Mouse (Mus musculus): ENCODE measurements around the gene Wnt9a. TPM values are rescaled to one million over a fixed set of nuclear protein-coding genes. Genes with fewer than 3 reads are reported as not detected.

Wnt9a gene
- total RNA-seq, 2 experiments from 2014 or later, result 7.8 to 9.7 TPM

DNA sequence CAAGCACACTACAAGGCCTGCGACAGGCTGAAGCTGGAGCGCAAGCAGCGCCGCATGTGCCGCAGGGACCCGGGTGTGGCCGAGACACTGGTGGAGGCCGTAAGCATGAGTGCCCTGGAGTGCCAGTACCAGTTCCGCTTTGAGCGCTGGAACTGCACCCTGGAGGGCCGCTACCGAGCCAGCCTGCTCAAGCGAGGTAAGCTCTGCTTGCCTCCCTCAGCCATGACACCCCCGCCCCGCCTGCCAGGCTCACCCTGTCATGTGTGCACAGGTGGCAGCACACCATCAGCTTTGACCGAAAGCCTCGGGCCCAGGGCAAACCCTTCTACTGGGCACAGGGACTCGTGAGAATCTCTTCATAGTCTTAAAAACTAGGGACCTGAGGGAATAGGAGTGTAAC is 20.9 kb downstream of the Wnt9a start:
- no peak for TF ChIP-seq CTCF (IDR thresholded peaks at IDR 0.05)
- intact Hi-C loops (cut with DNase I), result no loop called here
- no peak for DNase-seq
- no peak overlapping the region for H3K4me3 ChIP-seq
- H3K27ac ChIP-seq, result no peak overlapping the region

DNA sequence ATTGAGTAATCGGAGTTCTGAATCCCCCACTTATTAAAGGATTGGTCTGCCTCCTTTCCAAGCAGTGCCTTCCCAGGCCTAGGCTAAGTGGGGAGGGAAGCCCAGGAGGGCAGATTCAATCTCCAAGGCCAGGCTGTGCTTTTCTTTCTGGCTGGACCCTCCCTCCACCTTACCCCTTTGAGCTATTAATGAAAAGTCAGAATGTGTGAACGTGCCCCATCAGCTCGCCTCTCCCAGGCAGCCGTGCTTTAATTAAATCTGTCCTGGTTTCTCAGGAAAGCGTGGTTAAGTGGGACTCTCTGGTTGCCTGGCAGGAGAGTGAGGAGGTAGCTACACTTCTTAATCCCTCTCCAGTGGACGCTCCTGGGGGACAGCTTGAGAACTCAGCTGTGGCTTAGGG is 22.9 kb downstream of the Wnt9a start:
- no peak overlapping the region for H3K27ac ChIP-seq
- DNase-seq, result no peak
- no peak overlapping the region for H3K4me3 ChIP-seq
- intact Hi-C loops (cut with DNase I), result loop anchor here (1.0 kb wide), 1 partner anchor 21 kb away; no protein-coding TSS in a partner anchor
- TF ChIP-seq CTCF (IDR thresholded peaks at IDR 0.05), result no peak

DNA sequence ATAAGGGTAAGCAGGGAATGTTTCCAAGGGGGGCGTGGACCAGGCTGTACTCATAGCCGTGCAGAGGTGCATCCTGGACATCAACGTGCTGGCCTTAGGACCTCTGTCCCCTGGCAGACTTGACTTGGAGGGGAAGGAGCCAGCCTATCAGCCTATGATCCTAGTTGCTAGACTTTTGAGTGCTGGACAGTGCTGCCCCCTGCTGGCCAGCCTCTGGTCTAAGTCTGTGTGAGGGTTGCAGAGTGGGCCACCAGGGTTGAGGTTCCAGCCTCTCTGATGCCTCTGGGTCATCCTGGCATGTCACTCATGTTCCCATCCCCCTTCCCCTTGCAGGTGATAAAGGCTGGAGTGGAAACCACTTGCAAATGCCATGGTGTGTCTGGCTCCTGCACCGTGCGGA is 23.8 kb downstream of the Wnt9a start:
- Histone ChIP-seq H3K4me3 (no peak overlapping the region), H3K27ac (no peak overlapping the region)
- DNase-seq, result peak; percentile 90
- peak; percentile 90 for TF ChIP-seq CTCF (IDR thresholded peaks at IDR 0.05)
- intact Hi-C loops (cut with DNase I), result loop anchor here (1.0 kb wide), 1 partner anchor 22 kb away; no protein-coding TSS in a partner anchor

DNA sequence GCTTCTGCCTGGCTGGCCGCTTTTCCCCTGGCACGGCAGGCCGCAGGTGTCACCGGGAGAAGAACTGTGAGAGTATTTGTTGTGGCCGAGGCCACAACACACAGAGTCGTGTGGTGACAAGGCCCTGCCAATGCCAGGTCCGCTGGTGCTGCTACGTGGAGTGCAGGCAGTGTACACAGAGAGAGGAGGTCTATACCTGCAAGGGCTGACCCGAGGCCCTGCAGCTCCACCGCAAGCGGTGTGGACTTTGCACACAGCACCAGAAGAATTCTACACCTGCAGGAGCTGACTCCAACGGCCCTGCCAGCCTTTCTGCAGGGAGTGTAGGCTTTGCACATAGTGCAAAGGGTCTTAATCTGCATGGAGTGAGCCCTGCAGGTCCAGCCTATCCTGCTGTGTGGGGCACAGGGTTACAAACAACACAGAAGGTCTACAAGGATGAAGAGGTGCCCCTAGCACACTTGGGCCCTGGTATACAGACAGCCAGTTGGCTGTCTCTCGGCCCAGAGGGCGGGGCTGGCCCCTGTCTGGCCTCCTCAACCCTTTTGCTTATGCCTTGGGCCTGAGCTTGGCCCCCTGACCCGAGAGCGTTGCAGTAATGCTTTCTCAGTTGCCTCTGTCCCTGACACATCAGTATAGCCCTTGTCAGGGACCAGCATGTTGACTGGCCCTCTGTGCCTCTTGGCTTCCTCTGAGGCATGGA is 24.6 kb downstream of the Wnt9a start:
- no peak for TF ChIP-seq CTCF (IDR thresholded peaks at IDR 0.05)
- no peak for DNase-seq
- Histone ChIP-seq H3K4me3 (no peak overlapping the region), H3K27ac (no peak overlapping the region)
- intact Hi-C loops (cut with DNase I), result no loop called here

DNA sequence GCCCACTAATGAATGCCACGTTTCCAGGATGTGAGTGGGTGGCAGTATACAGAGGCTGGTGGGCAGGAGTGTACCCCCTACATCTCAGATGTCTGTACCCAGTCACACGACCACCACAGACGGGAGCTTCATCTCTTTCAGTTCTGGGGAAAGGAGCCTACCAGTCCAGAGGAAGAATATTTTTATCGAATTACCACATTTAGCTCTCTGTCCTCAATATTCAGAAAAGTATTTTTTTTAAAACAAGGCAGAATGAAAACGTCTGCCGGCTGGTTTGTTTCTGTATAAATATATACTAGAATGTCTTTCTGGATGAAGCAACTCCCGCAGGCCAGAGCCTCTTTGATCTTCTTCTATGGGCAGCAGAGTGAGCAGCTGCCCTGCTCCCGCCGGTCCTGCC is 26.2 kb downstream of the Wnt9a start:
- no peak for TF ChIP-seq CTCF (IDR thresholded peaks at IDR 0.05)
- H3K4me3 ChIP-seq, result no peak overlapping the region
- intact Hi-C loops (cut with DNase I), result no loop called here
- H3K27ac ChIP-seq, result no peak overlapping the region
- peak; percentile 4 for DNase-seq

DNA sequence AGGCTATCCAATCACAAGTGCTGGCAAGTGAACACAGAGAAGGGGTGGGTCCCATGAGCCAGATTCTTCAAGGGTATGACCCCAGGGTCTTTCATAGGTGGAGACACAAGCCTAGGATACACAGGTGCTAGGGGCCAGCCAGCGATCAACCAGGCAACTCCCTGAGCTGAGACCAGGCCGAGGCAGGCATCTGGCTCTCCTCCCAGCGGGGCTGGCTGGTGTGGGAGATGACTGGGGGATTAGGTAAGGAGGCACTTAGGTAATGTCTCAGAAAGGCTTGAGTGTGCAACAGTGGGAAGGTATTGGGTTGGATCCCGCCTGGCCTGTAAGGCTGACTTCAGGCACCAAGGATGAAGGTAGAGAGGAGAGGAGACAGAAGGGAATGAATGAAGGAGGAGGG is 28.4 kb downstream of the Wnt9a start:
- no peak overlapping the region for H3K4me3 ChIP-seq
- H3K27ac ChIP-seq, result no peak overlapping the region
- intact Hi-C loops (cut with DNase I), result no loop called here
- peak; percentile 72 for DNase-seq
- no peak for TF ChIP-seq CTCF (IDR thresholded peaks at IDR 0.05)

DNA sequence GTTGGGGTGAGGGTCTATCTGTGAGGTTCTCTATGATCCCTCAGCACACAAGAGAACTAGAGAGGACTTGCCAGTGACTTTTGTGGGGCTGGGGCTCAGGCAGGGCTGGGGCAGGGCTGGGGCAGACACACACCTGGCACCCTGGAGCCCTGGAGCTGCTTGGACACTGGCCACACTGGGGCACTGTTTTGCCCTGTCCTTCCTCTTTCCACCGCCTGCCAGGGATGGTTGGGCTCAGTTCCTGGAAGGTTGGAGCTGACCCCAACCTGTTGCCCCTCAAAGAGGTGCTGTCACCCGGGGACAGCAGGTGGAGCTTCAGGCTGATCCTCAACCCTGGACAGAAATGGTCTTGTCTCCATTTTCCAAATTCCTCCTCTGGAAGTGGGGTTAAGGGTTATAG is 29.2 kb downstream of the Wnt9a start:
- no peak overlapping the region for H3K27ac ChIP-seq
- TF ChIP-seq CTCF (IDR thresholded peaks at IDR 0.05), result no peak
- no peak overlapping the region for H3K4me3 ChIP-seq
- intact Hi-C loops (cut with DNase I), result no loop called here
- no peak for DNase-seq

DNA sequence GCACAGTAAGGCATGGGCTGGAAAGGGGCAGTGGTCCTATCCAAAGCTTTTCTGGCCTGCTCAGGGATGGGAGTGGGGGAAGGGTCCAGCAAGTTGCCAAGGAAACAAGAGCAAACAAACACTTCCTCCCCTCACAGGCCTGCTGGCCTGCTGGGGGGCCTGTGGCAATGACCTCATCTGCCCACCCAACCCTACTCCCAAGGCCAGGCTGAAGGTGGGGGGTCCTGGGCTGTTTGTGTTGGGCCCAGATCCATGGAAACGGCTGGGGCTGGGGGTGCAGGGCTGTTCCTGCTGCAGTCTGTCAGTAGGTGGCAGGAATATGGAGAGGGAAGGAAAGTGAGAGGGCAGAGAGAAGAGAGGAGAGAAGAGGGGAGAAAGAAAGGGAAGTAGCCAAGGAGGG is 29.7 kb downstream of the Wnt9a start:
- no peak overlapping the region for H3K4me3 ChIP-seq
- TF ChIP-seq CTCF (IDR thresholded peaks at IDR 0.05), result no peak
- DNase-seq, result no peak
- H3K27ac ChIP-seq, result no peak overlapping the region
- intact Hi-C loops (cut with DNase I), result no loop called here

DNA sequence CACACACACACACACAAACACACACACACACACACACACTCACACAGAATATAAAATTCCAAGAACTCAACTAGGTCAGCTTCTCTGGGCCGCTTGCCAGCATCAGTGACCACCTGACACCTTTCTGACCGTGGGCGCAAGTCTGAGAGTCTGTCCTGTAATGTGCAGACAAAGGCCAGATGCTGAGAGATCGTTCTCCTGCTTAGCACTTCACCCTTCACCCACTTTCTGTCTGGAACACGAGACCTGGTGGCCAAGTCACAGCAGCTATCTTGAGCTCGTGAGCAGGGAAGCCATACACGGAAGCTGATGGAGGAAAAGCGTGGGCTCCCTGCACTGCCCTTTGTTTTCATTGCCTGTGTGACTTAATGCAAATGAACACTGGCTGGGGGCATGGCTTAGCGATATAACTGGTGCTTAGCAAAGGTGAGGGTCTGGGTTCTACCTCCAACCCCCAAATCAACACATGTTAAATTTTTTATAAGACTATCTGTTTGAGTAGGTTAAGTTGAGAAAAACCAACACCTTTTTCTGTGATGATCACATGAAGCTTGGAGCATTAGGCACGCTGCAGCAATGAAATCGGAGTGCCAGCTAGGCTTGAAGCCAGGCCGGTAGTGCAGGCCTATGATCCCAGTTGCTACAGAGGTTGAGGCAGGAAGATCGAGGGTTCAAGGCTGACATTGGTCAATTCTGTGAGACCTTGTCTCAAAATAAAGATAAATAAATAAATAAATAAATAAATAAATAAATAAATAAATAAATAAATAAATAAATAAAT is 31.4 kb downstream of the Wnt9a start:
- peak overlapping the region; percentile 24; the same call in 1 of the 2 replicates for H3K27ac ChIP-seq
- peak; percentile 45 for DNase-seq
- TF ChIP-seq CTCF (IDR thresholded peaks at IDR 0.05), result no peak
- no peak overlapping the region for H3K4me3 ChIP-seq
- intact Hi-C loops (cut with DNase I), result no loop called here

DNA sequence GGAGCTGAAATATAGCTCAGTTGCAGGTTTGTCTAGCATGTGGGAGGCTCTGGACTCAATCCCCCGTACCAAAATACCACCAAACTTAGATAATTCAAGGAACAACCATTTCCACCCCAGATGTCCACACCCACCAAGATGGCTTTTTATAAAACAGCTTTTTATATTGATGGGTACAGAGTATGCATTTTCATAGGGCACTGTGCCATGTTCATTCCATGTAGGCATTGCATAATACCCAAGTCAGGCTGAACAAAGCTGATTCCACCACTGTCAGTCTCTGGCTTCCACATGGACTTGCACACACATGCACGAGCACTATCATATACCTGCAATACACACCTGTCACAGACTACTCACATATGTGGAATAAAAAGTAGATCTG is 32.0 kb downstream of the Wnt9a start:
- intact Hi-C loops (cut with DNase I), result no loop called here

DNA sequence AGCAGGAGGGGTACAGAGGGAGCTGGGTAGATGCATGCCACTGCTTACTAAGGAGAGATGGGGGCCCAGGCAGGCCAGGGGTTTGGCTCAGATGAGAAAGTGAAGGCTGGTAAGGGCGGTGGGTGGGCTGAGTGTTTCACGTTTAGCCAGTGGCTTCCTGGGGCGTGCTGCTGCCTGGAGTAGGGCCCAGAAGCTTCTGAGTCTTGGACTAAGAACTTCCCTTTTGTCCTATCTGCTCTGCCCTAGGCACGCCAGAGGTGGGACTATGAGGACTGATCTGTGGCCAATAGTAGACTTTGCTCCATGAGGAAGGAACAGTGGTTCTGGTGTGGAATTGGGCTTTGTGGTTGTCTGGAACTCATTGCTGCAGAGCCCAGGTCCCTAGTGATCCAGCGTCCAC is 36.2 kb downstream of the Wnt9a start:
- no peak for DNase-seq
- intact Hi-C loops (cut with DNase I), result no loop called here
- no peak for TF ChIP-seq CTCF (IDR thresholded peaks at IDR 0.05)
- Histone ChIP-seq H3K27ac (no peak overlapping the region), H3K4me3 (no peak overlapping the region)

More for the DNA sequence above, 32.0 kb downstream of the Wnt9a start:
- TF ChIP-seq CTCF (IDR thresholded peaks at IDR 0.05), result no peak
- Histone ChIP-seq H3K27ac (no peak overlapping the region), H3K4me3 (no peak overlapping the region)
- no peak for DNase-seq

DNA sequence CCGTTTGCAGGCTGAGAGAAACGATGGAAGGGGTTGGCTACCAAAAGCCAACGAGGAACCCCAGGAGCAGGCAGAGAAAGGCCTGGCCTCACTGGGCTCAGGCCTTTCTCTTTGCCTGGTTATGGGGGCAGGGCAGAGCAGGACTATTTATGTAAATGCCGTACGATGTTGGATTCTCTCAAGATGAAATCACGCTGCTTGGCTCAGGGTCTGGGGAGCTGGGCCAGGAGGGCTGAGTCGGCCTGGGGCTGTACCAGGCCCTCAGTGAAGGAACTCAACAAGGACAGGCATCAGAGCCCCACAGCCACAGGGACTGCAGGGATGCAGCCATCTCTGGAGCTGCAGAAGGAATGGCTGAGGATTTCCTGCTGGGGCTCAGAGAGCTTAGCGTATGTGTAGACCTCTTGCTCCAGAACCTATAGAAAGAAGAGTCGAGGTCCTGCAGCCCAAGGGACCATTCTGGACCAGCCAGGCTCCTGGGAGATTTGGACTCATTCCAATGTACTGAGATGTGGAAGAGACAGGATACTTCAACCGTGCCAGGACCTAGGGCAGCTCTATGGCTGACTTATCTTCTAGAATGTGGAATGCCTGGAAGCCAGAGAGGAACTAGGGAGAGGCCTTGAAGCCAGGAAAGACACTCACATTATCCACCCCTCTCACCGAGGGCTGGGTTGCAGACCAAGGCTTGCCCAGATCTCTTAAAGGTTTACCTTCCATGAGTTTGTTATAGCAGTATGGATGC is 39.6 kb downstream of the Wnt9a start:
- no peak overlapping the region for H3K4me3 ChIP-seq
- intact Hi-C loops (cut with DNase I), result loop anchor here (5.0 kb wide), 1 partner anchor 39 kb away; the partner anchor contains the start of gene Wnt9a
- DNase-seq, result peak; percentile 85
- peak overlapping the region; percentile 79 for H3K27ac ChIP-seq
- no peak for TF ChIP-seq CTCF (IDR thresholded peaks at IDR 0.05)

DNA sequence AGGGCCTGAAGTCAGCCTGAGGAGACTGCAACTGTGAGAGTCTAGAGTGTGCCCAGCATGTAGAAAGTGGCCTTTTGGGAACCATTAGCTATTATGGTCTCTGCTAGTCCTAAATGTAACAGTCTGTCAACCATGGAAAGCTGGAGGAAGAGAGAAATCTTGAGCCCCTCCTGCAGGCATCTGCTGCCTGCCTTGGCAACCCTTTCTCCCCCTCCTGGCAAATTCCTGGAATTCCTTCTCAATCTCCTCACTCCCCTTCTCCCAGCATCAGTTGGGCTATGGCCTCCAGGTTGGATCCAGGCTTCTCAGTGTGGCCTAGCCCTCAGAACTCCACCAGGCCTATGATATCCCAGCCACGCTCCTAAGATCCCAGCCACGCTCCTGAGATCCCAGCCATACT is 43.6 kb downstream of the Wnt9a start:
- TF ChIP-seq CTCF (IDR thresholded peaks at IDR 0.05), result no peak
- H3K27ac ChIP-seq, result no peak overlapping the region
- intact Hi-C loops (cut with DNase I), result no loop called here
- no peak overlapping the region for H3K4me3 ChIP-seq
- no peak for DNase-seq
